Mouse (Mus musculus): ENCODE data around the gene Phykpl.

- TF ChIP-seq CTCF (IDR thresholded peaks at IDR 0.05; ENCODE audit: low read depth) = no peak
- TF ChIP-seq EP300 (optimal IDR thresholded peaks at IDR 0.05) = no peak
These were observed 7.0 kb upstream of the Phykpl start for GRCm38 (mm10) chr11:51577587-51577986.

Data from stomach, postnatal 0 days (tissue).